In genomic region chr9:119937005-119937773, GRCm38 (mm10) we compare ENCODE assay signal across 8 mouse cellular contexts. TPM values are rescaled to one million over a fixed set of nuclear protein-coding genes. Genes with fewer than 3 reads are reported as not detected.
A peak's percentile ranks its signal among the peaks of the same experiment; 100 is the strongest.
DNase-seq lines count a peak whose midpoint lies in the region; ATAC-seq lines count a peak whose summit lies in the region.

Gene Gorasp1 (minus strand): TSS chr9:119937565.
Gene Ttc21a (plus strand): TSS chr9:119937606.

- peak; percentile 97 for ATAC-seq in inflammation-experienced regulatory T-cells, adult 6 months
- ATAC-seq in megakaryocyte-erythroid progenitor cell, adult 5-6 weeks (replicated peaks; ENCODE audit: low FRiP score, low TSS enrichment, poor library complexity, severe bottlenecking) = peak; percentile 90

- peak; percentile 95 to 98 for DNase-seq in adrenal gland, adult (ENCODE audit: inconsistent age in 2 of 2, low spot score in 1 of 2)
- DNase-seq in embryo, embryonic 10.5 days (ENCODE audit: low spot score) = peak; percentile 97
- peak; percentile 95 for DNase-seq in gastrocnemius, postnatal 14 days
- peak; percentile 88 to 97 for DNase-seq in left cerebral cortex, postnatal 10 days (ENCODE audit: extremely low spot score in 1 of 2, low spot score in 2 of 2)
- peak; percentile 91 for DNase-seq in right cerebral cortex, postnatal 25 days
- DNase-seq in urinary bladder, postnatal 4 days (ENCODE audit: low spot score in 2 of 2) = peak; percentile 91 to 96

- intact Hi-C loops in gastrocnemius, postnatal 14 days (cut with DNase I; ENCODE audit: low total_unique reads) = no loop called here
- intact Hi-C loops in left cerebral cortex, postnatal 10 days (cut with DNase I) = loop anchor here (5.0 kb wide), 1 partner anchor 45 kb away; the partner anchor contains the start of gene Csrnp1

RNA-seq across cellular contexts. Expression of gene Gorasp1, which starts in this region (rescaled TPM):
- 10 to 100 TPM; 16.9 to 17.7 TPM for total RNA-seq in gastrocnemius, postnatal 14 days (2021)
- 1 to 10 TPM; 2.9 to 4.8 (median 4.5) TPM for polyA plus RNA-seq in inflammation-experienced regulatory T-cells, adult 6 months (2017; shearing (Covaris generic))
- 10 to 100 TPM; 26.1 to 26.2 TPM for total RNA-seq in left cerebral cortex, postnatal 10 days (2021)
- 8.9 and 11.4 TPM in 2 replicates for total RNA-seq in megakaryocyte-erythroid progenitor cell, adult 5-6 weeks (2014; fragmentation: Nextera tagmentation)
- 4.8 and 7.8 TPM in 2 replicates for total RNA-seq in megakaryocyte-erythroid progenitor cell, adult 5-6 weeks (2017)

RNA-seq across cellular contexts. Expression of gene Ttc21a, which starts in this region (rescaled TPM):
- not detected for total RNA-seq in gastrocnemius, postnatal 14 days (2021)
- polyA plus RNA-seq in inflammation-experienced regulatory T-cells, adult 6 months (2017; shearing (Covaris generic)) = not detected
- 1 to 10 TPM; 1.1 TPM for total RNA-seq in left cerebral cortex, postnatal 10 days (2021)
- not detected in 2 replicates for total RNA-seq in megakaryocyte-erythroid progenitor cell, adult 5-6 weeks (2014; fragmentation: Nextera tagmentation)
- total RNA-seq in megakaryocyte-erythroid progenitor cell, adult 5-6 weeks (2017) = not detected in 2 replicates

Comparison
In these comparisons a context has a peak if more than half of its experiments do, and no peak if none do; other contexts are left out.
1. Peak in every context shown above with its lines: DNase-seq and ATAC-seq.